Mouse (Mus musculus): ENCODE measurements around the gene Itgae. TPM values are rescaled to one million over a fixed set of nuclear protein-coding genes. Genes with fewer than 3 reads are reported as not detected.

The Itgae gene
- total RNA-seq, 2 experiments from 2014 or later, result 0.14 TPM; not detected in 1

DNA sequence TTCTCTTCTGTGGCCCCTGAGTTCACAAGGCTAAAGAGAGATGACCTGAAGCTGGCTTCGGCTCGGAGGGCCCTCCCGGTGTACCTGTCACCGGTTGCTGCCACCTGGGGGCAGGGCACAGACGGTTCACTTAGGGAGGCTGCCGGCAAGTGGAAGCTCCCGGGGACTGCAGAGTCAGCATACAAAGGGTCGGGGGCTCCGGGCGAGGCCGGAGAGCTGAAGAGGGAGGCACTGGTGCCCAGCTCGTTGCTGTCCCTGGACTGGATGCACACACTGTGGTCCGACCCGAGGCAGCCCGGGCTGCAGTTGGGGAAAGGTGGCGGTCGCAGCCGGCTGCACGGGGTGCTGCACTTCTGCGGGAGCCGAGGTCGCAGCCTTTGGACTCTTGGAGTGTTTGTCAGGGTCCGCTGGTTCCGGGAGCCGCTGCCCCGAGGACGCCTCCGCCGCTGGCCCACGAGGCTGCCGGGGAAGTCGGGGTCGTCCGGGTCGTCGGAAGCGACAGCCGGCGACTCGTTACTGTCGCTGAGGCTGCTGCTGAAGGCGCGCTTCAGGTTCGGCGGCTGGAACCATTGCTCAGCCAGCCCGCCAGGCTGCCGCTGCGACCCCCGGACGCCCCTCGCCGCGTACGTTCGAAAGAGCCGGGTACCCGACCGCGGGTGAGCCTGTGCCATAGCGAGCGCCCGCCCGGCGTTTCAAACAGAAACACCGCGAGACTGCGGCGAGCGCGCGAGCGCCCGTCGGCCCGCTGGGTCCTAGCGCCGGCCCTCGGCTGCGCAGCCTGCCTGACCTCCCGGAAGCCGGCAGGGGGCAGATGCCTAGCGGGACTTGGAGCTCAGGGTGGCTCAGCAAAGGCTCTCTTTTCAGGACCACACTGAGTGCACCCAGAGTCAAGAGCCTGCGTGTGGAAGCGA lies 47.5 kb downstream of the Itgae start, which contains the start of gene Haspin:
Haspin (minus strand) TSS at position 704 of the 911 bp plus-strand sequence.
- intact Hi-C loops (cut with DNase I), result loop anchor here (1.0 to 5.0 kb wide), 5 partner anchors 22 to 1234 kb away; partner anchors contain the start of genes Ctns, P2rx5 and Shpk
- DNase-seq, result peak; percentile 91 to 93

DNA sequence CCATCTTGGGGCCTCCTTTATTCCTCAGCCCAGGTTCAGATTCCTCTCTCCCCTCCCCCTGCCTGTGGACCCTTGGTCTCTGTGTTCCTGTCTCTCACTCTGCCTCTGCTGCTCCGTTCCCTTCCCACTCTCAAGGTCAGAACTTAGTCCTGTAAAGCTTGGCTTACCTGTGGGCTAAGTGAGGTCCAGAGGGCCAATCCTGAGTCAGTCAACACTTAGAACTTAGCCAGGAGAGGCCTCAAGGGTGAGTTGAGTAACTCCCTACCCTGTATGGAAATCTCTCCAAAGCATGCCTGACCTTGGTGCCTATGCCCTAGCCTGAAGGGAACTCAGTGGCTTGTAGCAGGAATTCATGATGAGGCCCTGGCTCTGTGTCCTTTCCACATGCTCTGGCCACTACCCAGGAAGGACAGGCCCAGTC lies 53.9 kb downstream of the Itgae start:
- no peak for DNase-seq

DNA sequence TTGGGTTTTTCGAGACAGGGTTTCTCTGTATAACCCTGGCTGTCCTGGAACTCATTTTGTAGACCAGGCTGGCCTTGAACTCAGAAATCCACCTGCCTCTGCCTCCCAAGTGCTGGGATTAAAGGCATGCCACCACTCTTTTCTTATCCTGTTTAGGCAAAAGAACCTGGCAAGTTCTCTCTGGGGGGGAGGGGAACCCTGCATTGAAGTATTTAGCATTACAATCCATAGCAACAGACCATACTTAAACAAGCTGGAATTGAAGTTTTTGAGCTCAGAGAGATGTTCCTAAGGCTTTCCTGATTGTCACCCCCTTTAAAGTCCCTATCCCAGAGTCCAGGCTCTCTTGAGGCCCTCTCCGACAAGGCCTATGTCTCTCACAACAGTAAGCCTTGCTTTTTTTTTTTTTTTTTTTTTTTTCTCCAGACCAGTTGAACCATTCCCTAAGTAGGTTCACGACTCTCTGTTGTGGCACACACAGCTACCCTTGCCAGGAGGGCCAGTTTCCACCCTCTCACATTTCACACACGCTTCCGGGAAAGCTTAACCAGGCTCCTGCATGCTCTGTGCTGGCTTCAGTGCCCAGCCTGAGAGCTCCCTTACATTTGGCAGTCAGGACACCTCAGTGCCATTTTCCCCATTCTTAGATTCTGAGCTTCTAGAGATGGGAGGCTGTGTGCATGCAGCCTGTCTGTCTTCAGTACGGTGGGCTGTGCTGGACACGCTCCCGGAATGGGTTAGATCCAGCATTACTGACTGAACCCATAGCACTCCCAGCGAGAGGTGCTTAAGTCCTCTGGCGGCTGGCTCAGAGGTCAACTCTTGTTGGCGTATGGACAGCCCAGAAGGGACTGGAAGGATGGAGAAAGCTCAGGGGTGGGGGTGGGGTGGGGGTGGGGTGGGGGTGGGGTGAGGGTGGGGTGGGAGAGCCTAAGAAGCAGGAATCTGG lies 55.9 kb downstream of the Itgae start:
- DNase-seq, result no peak
- intact Hi-C loops (cut with DNase I), result no loop called here

More for the DNA sequence above, 53.9 kb downstream of the Itgae start:
- intact Hi-C loops (cut with DNase I), result no loop called here

DNA sequence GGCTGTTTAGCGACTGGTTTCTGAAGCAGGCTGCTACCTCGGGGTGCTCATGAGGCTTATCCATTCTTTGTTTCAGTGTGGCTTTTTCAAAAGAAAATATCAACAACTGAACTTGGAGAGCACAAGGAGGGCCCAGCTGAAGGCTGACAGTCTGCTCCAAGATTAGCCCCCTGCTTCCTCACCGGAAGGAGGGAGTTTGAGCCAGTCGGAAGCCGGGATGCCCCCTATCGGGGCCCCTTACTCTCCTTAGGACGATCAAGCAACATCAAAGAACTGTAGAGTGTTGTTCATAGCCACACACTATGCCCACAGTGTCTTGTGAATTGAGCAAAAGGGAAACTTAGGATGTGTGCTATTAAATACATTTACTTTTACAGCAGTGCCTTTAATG lies 56.6 kb downstream of the Itgae start:
- intact Hi-C loops (cut with DNase I), result no loop called here
- DNase-seq, result no peak

GRCm38 (mm10) chr11:73148209-73148608 lies 57.8 kb downstream of the Itgae start:
- no peak for DNase-seq
- intact Hi-C loops (cut with DNase I), result no loop called here

- intact Hi-C loops (cut with DNase I), result no loop called here
- no peak for DNase-seq
These were observed 64.7 kb downstream of the Itgae start for GRCm38 (mm10) chr11:73155071-73155470.

DNA sequence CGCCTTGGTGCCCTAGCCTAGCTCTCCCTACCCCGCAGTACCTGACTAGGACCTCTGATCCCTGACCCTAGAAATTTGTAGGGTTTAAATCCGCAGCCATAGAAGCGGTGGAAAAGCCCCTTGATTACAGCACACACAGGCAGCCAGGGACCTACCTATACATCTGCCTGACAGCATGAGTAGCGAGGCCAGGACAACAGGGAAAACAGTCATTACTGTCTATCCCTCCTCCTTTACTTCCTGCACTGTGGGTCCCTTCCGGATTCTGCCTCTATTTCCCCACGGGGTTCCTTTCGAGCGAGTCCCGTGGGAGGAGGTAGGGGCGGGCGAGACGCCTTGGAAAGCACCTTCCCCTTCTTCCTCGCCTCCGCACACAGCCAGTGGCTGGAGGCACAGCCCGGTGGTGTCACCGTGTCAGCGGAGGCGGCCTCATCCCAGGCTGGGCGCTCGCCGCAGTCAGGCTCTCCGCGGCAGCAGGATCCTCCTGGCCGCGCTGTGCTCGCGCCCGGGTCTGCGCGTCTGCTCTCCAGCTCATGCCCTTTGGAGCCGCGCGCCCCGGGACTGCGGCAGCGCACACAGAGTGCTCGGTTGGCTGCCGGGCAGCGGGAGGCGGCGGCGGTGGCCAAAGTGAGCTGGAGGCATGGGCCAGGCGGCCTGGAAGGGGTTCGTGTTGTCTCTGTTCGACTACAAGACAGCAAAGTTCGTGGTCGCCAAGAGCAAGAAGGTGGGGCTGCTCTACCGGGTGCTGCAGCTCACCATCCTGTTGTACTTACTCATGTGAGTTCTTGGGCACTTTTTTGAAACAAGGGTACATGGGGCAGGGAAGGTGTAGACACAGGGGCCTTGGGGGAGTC lies 69.8 kb downstream of the Itgae start, which contains the start of gene P2rx5:
P2rx5 (plus strand) TSS at position 465 of the 854 bp plus-strand sequence.
- intact Hi-C loops (cut with DNase I), result loop anchor here (1.0 kb wide), 1 partner anchor 22 kb away; the partner anchor contains the start of gene Haspin
- DNase-seq, result peak; percentile 47 to 66

- DNase-seq, result peak; percentile 45 to 64
These were observed 70.4 kb downstream of the Itgae start for GRCm38 (mm10) chr11:73160811-73161200.

DNA sequence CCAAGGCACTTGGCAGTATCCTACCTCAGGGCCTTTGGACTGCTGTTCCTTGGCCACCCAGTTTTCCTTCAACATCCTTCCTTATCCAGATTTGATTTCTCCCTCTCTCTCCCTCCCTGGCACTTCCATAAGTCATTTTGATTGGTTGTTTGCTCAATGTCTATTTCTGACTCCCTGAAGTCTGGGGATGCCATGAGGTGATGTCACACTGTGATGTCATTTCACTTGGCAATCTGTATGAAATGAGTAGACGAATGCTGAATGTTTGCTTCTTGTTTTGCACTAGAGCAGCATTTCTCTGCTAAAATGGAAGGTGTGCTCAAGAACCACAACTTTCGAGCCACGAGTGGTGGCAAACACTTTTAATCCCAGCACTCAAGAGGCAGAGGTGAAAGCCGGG lies 71.2 kb downstream of the Itgae start:
- intact Hi-C loops (cut with DNase I), result no loop called here
- no peak for DNase-seq

More at GRCm38 (mm10) chr11:73160811-73161200, 70.4 kb downstream of the Itgae start:
- intact Hi-C loops (cut with DNase I), result loop anchor here (1.0 kb wide), 1 partner anchor 23 kb away; the partner anchor contains the start of gene Haspin

DNA sequence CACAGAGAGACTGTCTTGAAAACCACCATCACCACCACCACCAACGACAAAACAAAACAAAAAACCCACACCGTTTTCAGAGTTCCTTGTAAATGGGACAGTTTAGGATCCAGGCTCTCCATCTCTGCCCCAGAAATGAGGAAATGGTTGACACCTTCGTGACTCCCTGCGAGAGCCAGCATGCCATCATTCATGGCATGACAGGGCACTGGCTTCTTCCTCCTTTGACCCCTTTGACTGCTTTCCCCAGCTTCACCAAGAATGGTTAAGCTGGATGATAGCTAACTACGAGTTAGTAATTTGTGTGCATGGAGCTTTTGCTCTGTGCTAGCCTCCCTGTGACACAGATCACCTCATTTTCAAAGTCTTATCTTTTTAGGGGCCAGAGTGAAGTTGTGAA lies 71.9 kb downstream of the Itgae start:
- intact Hi-C loops (cut with DNase I), result no loop called here

GRCm38 (mm10) chr11:73168071-73168470 lies 77.7 kb downstream of the Itgae start:
- intact Hi-C loops (cut with DNase I), result loop anchor here (2.0 kb wide), 1 partner anchor 29 kb away; the partner anchor contains the start of gene Haspin
- DNase-seq, result no peak

More for the DNA sequence above, 71.9 kb downstream of the Itgae start:
- no peak for DNase-seq

DNA sequence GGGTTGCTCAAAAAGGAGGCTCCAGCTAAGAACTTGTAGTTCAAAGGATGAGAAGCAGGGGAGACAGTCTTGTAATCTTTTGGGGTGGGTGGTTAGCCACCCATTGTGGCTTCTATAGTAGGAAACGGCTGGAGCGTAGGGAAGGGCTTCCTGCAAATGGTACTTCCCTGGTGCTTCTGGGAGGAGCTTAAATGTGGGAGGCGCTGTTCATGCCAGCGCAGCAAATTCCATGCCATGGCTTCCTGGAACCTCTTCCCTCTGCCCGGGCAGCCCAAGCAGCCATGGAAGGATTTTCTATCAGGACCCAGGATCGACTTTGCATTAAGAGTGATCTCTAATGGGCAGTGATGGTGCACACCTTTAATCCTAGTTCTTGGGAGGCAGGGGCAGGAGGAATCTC lies 78.2 kb downstream of the Itgae start:
- intact Hi-C loops (cut with DNase I), result loop anchor here (2.0 kb wide), 1 partner anchor 30 kb away; the partner anchor contains the start of gene Haspin
- DNase-seq, result no peak

DNA sequence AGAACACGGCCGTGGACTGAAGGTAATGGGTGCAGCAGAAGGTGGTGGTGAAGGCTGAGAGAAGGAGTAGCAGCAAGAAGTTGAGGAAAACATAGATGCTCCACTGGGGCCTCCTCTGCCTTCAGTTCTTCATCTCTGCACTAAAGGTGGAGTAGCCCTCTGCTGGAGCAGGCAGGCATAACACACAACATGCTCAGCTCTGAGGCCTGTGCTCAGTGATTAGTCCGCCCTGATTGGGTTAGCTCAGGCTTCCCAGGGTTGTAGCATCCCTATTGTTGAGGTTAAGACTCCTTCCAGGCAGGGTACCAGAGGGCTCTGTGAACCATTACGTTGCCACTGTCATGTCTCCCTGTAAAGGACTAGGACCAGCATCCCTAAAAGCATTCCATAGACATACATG lies 78.8 kb downstream of the Itgae start:
- DNase-seq, result peak; percentile 51 to 58
- intact Hi-C loops (cut with DNase I), result loop anchor here (2.0 kb wide), 1 partner anchor 30 kb away; the partner anchor contains the start of gene Haspin

GRCm38 (mm10) chr11:73172186-73172585 lies 81.8 kb downstream of the Itgae start:
- intact Hi-C loops (cut with DNase I), result no loop called here
- peak; percentile 52 to 65 for DNase-seq

DNA sequence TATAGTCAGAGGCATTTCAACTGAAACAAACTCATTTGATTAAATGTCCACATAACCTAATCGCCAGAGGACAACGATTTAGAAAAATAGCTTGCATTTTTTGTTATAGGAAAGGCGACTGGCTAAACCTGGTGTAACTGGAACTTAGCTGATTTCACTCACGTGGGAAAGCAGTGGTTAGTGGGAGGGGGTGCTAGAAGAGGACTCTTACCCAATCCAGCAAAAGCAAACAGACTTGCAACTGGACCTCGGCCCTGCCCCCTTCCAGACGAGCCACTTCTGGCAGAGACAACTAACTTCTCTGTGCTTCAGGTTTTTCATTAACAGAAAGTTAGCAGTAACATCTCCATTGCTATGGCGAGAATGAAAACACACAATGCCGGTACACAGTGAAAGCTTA lies 85.2 kb downstream of the Itgae start:
- no peak for DNase-seq
- intact Hi-C loops (cut with DNase I), result loop anchor here (2.0 kb wide), 1 partner anchor 23 kb away; the partner anchor contains the start of genes Ctns and Shpk

DNA sequence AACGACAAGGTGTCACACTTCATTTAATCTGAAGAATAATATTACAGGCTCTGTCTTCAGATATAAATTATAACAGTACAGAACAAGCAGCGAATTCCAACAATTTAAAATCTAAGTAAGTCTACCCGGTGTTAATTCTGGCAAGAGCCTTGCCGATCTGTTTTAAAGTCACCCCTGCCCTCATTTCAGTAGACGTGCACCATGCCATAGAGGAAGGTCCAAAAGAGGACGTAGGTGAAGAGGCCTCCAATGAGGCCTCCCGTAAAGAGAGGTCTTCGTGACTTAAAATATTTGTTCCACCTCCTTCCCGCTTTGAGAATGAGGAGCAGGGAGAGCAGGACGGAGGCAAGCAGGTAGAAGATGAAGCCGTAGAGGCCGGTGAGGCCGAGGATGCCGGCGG lies 85.8 kb downstream of the Itgae start:
- intact Hi-C loops (cut with DNase I), result loop anchor here (2.0 kb wide), 1 partner anchor 23 kb away; the partner anchor contains the start of genes Ctns and Shpk
- no peak for DNase-seq

DNA sequence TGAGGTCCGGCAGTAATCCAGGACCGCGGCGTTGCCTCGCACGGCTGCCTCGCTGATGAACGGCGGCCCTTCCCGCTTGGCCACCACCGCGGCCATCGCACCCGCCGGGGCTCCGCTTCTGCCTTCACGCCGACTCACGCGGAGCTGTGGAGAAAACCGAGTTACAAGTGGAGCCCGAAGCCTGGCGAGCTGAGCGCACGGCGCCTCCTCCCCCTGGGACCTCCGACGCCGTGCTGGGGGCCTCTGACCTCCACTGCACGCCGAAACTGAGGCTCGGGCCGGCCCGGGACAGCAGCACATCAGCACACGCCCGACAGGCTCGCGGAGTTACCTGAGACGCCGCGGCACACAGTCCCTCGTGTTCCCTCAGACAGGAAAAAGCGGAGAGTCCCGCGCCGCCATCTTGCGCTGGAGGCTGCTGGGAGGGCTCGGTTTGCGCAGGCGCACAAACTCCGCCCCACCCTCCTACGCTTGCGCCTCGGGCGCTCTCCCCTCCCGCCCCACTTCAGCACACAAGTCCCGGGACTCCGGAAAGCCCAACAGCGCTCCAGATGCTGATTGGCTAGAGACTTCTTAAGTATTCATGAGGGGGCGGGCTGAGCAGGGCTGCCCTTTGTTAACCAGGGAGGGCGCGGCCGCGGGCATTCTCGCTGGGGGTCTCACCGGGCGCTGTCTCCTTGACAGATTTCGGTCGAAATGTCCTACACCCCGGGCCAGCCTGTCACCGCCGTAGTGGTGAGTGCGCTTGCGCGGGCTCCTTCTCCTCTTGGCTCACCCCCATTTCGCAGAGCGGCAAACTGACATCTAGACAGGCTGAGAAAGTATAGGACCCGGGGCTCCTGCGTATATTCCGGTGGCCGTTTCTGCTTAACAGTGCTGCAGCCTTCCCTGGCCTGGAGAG lies 86.5 kb downstream of the Itgae start, which contains the start of the genes Emc6 and Tax1bp3:
Emc6 (minus strand) TSS at position 430 of the 901 bp plus-strand sequence.
Tax1bp3 (plus strand) TSS at position 476 of the 901 bp plus-strand sequence.
- peak; percentile 95 to 96 for DNase-seq
- intact Hi-C loops (cut with DNase I), result loop anchor here (2.0 kb wide), 1 partner anchor 22 kb away; the partner anchor contains the start of genes Ctns and Shpk

- intact Hi-C loops (cut with DNase I), result loop anchor here (2.0 kb wide), 1 partner anchor 21 kb away; the partner anchor contains the start of genes Ctns and Shpk
- peak; percentile 80 to 85 for DNase-seq
These were observed 87.1 kb downstream of the Itgae start for GRCm38 (mm10) chr11:73177509-73177875.

Measured in heart, postnatal 36 days (tissue).